Mouse (Mus musculus) C3H10T1/2 (cell line): ENCODE measurements around the gene Zfp180. TPM values are rescaled to one million over a fixed set of nuclear protein-coding genes. Genes with fewer than 3 reads are reported as not detected.

Experiments
- polyA plus RNA-seq, 2 experiments: library from polyadenylated mRNA; unstranded; fragments of >200 nt; fragmentation: generic; extraction: Trizol; gene quantifications; one replicate each; pipeline ENCODE4 v1.2.1; 2012; ENCODE audit warnings: missing spikeins in 2 of 2

Gene Zfp180
- 1 to 10 TPM in 1 of 2 experiments, under 1 TPM in 1; 0.62 to 5.6 TPM for polyA plus RNA-seq

DNA sequence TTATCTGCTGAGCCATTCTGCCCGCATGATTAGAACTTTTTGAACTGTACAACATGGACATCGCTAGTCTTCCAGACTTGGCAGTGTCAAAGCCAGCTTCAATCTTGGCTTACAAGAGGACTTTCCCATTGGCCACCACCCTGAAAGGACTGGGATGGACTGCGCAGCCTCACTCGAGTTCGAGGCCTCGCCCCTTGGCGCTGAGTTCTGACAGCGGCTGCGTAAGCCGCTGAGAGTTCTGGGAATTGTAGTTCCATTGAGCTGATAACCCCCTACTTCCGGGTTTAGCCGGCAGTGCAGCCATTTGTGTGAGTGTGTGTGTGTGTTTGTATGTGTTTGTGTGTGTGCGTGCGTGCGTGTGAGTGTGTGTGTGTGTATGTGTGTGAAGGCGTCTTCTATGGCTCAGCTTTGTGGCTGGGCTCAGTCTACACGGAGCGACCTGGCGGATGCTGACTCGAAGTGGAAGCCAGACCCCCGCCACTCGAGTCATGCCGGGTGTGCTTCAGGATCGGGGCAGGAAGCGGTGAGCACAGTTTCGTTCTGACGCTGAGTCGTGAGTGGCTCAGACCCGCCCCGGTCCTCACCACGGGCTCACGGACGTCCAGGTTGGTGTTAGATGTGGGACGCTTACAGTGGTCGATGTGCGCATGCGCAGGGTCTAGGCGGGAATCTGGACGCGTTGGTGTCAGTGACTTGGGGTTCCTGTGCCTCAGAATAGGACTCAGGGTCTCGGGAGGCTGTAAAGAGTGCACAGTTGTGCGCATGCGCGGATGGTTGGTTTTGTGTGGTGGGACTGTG, at the start of gene Zfp180:
Gene Zfp180, plus strand, starts transcription at position 291 of the 798 bp plus-strand sequence.

DNA sequence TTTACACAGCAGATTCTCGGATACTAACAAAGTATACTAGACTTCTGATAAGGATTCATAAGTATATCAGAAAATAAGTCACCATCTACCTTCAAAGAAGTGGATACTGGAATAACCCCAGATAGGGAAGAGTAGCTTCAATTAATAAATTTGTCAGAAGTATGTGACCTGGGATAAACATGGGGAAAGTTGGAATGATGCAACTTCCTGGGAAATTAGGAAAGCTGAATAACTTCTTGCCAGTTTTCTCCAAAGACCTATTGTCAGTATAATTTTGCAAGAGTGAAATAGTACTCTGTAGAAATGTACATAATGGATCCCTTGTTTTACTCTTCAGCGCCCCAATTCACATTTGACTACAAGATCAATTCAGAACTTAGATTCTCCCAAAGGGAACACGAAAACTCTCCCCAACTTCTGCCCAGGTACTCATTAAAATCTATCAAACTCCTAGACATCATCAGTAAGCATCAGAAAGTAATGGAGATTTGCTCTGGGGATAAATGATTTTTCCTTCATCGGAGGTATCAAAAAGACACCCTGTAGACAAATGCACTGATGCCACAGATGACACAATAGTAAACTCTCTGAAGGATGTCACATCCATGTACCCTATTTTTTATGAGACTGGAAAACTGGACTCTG, 28.9 kb upstream of the Zfp180 start, which contains the start of gene Vmn1r183:
Gene Vmn1r183, plus strand, starts transcription at position 595 of the 645 bp plus-strand sequence.

DNA sequence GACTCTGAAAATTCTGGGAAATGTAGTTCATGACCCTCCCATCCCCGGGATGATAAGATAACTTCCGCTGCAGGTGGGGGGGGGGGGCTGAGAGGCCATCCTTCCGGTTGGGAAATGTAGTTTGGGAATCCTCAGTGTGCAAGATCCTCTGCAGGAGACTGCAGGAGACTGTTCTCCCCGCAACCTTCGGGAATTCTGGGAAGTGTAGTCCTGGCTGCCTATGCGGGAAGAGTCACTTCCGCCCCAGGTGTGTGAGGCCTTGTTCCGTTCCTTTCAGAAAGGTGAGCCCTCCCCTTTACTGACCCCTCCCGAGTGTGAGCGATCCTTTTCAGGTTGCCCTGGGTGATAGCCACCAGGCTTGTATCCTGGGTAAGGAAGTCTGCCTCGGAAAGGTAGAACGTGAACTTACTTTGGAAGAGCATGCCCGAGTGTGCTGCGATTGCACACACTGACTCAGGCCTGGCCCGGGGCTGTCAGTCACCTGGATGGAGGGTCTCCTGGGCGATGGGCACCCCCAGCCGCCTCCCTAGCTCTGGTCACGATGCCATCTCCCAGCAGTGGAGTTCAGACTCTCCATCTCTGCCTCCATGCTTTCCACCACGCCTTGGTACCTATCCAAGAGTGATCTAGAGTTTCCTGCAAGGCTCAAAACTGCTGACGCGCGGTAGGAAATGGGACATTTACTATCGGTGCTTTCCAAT, 30.6 kb downstream of the Zfp180 start, which contains the start of gene Zfp112:
Gene Zfp112, plus strand, starts transcription at position 159 of the 701 bp plus-strand sequence.

DNA sequence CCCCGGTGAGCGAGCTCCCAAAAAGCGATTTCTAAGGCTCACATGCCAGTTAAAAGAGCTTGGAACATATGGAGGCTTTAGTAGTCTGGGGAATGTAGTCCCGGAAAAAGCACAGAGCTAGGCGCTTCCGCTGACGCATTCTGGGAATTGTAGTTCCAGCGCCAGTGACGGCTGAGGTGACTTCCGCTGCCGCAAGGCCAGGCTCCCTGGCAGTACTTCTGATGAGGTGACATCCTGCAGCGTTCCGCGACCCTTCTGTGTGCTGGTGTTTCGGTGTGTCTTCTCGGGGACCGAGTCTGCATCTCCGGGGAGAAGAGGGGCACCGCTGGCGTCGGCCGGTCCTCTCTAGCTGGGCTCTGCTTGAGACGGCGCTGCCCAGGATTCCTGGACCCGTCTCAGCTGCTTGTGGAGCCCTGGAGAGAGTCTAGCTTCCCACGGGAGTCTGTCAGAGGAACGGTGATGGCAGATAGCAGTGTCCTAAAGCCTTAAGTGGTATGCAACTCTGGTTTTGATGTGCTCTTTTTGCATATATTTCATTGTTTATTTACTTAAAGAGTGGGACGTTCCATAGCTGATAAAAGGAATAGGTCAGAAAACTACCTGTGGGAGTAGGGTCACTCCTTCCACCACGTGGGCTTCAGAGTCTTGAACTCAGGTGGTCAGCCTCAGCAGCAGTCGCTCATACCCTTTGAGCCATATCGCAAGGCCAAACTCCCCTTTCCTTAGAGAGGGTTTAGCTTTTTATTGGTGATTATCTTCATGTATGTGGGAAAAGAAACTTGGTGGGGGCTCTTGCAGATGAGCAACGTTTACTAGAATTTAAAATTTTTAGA, 52.5 kb downstream of the Zfp180 start, which contains the start of gene Zfp235:
Gene Zfp235, plus strand, starts transcription at position 174 of the 833 bp plus-strand sequence.

Other genes starting within 250 kb of the Zfp180 start
- gene Vmn1r176, start 244.6 kb upstream of the Zfp180 start, polyA plus RNA-seq = not detected
- gene Vmn1r177, start 215.5 kb upstream of the Zfp180 start, polyA plus RNA-seq = not detected
- not detected for gene Vmn1r178, start 189.9 kb upstream of the Zfp180 start, polyA plus RNA-seq
- gene Vmn1r179, start 154.9 kb upstream of the Zfp180 start, polyA plus RNA-seq = not detected
- not detected for gene Vmn1r180, start 131.3 kb upstream of the Zfp180 start, polyA plus RNA-seq
- gene Vmn1r181, start 107.3 kb upstream of the Zfp180 start, polyA plus RNA-seq = not detected
- gene V1rd19, start 80.2 kb upstream of the Zfp180 start, polyA plus RNA-seq = not detected
- not detected for gene Vmn1r183, start 28.7 kb upstream of the Zfp180 start, polyA plus RNA-seq
- 1 to 10 TPM in 1 of 2 experiments, under 1 TPM in 1; 0.08 to 2.1 TPM for gene Zfp112, start 30.4 kb downstream of the Zfp180 start, polyA plus RNA-seq
- 1 to 10 TPM; 1.0 to 3.9 TPM for gene Zfp235, start 52.2 kb downstream of the Zfp180 start, polyA plus RNA-seq
- under 1 TPM in 1 of 2 experiments, not detected in 1; 0.01 TPM for gene Zfp114, start 93.1 kb downstream of the Zfp180 start, polyA plus RNA-seq
- gene Zfp111, start 129.5 kb downstream of the Zfp180 start, polyA plus RNA-seq = 1 to 10 TPM in 1 of 2 experiments, under 1 TPM in 1; 0.41 to 1.6 TPM
- under 1 TPM; 0.05 to 0.38 TPM for gene Zfp109, start 155.6 kb downstream of the Zfp180 start, polyA plus RNA-seq
- gene Zfp108, start 172.9 kb downstream of the Zfp180 start, polyA plus RNA-seq = 1 to 10 TPM in 1 of 2 experiments, under 1 TPM in 1; 0.07 to 1.8 TPM
- gene Zfp93, start 188.5 kb downstream of the Zfp180 start, polyA plus RNA-seq = 1 to 10 TPM in 1 of 2 experiments, under 1 TPM in 1; 0.62 to 4.0 TPM
- 10 to 100 TPM in 1 of 2 experiments, 1 to 10 TPM in 1; 1.9 to 12.7 TPM for gene Zfp61, start 219.3 kb downstream of the Zfp180 start, polyA plus RNA-seq
- gene Zfp94, start 234.7 kb downstream of the Zfp180 start, polyA plus RNA-seq = 1 to 10 TPM; 1.1 to 4.7 TPM